Mouse (Mus musculus) cerebellum, postnatal 10 days (tissue): Measurements from ENCODE around the gene Ufc1.
A peak's percentile ranks its signal among the peaks of the same experiment; 100 is the strongest.

ENCODE experiments used
- DNase-seq, 2 experiments: peaks; one replicate each; pipeline ENCODE4 v3.0.0; 2021; ENCODE audit warnings: mixed read lengths in 2 of 2

Gene Ufc1

GRCm38 (mm10) chr1:171286517-171286916 is 8.3 kb downstream of the Ufc1 start:
- peak; percentile 31 for DNase-seq

DNA sequence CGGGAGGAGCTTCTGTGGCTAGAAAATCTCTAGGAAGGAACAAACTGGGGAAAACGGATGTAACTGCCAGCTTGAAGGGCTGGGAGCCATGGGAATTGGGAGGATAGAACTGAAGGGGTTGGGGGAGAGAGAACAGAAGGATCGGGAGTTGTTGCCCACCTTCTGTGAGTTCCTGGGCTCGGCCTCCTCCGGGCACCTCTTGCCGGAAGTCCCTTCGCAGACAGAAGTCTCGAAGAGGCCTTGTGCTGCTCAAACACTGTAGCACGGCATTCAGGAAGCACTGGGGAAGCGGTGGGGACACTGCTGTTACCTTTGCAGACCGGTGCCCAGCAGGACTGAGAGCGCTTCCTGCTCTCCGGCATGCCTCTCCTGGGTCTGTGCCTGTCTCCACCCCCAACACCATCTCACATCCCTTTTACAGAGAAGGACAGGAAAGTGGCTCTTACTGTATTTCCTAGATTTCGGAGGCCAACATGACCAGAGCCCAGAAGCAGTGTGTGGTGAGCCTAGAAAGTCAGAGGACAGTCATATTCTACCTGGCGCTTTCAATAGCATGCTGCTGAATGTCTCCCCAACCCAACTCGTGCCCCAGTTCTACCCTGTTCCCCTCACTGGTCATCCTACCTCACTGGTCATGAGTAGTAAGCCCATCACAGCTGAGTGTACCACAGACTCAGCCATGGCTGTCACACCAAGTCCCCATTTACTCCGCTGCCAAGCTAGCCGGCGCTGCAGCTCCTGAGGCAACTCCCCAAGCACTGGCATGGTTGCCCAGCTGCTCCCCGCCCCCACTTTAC is 9.5 kb downstream of the Ufc1 start:
- peak; percentile 3 to 5 for DNase-seq

GRCm38 (mm10) chr1:171284491-171284890 is 10.3 kb downstream of the Ufc1 start:
- peak in 1 of 2 experiments; percentile 6 for DNase-seq

DNA sequence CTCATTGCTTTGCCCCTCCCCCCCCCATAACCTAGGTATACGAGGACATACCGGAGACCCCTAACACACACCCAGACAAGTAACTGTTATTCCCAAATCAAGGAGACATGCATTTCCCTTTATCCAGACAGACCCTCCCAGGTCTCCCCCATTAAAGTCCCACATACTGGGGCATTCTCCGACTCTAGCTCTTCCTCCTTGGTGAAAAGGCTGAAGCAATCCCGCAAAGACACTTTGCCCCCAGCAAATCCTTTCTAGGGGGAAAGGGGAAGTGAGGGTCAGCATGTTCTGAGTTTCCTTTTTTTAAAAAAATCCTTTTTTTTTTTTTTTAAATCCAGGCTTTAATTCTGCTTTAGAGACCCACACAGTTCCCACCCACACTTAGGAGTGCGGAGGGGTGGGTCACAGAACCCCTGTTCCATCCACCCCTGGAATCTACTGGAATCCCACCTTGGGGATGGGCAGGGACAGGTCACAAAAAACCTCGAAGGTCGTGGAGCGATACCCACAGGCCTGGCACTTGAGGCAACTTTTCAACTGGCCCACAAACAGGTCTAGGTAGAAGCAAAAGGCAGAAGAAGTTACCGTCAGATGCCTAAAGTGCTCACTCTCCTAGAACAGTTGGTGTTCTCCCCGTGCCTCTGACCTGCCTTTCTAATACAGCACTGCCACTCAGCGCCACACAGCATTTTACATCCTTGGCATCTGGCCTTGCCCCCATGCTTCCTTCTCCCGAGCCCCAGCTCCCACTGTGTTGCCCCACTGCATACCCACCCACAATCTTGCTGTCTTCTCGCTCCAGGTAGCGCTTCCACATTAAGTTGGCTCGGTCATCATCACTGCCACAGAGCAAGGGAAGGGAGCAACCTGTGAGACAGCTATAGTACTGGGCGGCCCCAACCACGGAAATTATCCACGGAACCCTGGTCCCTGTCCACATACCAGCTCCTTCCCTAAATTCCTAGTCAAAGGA is 11.3 kb downstream of the Ufc1 start:
- DNase-seq: peak in 1 of 2 experiments; percentile 12

DNA sequence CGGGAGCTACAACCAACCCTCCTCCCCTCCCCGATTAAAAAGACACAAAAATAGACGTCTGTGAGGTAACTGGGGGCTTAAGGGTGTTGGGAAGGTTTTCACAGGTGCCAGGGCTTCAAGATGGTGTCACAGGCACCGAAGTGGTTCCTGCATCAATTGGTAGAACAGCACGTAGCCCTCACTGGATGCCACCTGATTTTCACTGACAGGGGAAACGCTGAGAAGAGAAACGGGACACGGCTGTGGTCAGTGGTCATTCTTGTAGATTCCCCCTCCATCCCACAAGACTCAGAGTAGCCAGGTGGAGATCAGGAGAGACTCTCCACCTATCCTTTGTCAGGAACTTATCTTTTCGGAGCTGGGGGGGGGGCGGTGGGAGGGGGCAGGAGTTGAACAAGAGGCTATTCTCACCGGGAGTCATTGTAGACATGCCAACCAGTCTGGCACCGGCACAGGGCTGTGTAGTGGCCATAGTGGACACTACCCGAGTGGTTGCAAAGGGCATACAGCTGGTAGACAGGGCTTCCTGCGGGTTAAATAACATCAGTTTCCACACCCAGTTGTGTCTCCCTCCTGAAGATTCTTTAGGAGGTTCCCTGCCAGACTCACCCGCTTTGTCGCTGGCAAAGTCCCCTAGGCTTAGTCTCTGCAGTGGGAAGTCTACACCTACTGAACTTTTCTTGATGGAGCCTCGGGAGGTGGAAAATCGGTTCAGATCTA is 12.6 kb downstream of the Ufc1 start:
- DNase-seq: peak; percentile 25 to 32

GRCm38 (mm10) chr1:171281528-171281923 is 13.3 kb downstream of the Ufc1 start:
- DNase-seq: peak; percentile 86 to 87

DNA sequence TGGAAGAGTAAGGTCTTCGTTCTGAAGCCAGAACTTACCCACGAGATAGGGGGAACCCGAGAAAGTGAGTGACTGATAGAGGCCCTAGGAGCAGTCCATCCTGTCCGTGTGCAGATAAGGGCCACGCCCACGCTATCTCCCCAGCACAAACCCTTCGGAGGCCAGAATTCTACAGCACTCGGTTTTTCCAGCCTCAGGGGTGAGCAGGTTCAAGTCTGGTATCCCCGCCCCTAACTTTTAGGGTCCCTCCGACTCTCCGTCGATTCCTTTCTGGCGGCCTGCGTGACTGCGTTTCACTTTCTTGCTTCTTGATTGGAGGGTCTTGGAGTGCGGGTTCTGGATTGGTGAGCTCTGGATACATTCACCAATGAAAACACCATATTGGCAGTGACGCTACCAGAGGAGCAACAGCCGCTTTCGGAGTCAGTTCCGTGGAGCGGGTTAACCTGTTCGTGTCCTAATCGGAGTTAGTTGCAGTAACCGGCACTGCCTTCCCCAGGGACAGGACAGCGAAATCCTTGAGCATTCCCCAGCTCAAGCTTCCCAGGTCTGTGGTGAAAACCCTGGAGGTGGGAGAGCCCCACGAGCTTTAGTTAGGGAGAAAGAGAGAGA is 13.8 kb downstream of the Ufc1 start, which contains the start of gene Ppox:
Ppox (minus strand) TSS at position 271 of the 612 bp plus-strand sequence.
- DNase-seq: peak; percentile 93

DNA sequence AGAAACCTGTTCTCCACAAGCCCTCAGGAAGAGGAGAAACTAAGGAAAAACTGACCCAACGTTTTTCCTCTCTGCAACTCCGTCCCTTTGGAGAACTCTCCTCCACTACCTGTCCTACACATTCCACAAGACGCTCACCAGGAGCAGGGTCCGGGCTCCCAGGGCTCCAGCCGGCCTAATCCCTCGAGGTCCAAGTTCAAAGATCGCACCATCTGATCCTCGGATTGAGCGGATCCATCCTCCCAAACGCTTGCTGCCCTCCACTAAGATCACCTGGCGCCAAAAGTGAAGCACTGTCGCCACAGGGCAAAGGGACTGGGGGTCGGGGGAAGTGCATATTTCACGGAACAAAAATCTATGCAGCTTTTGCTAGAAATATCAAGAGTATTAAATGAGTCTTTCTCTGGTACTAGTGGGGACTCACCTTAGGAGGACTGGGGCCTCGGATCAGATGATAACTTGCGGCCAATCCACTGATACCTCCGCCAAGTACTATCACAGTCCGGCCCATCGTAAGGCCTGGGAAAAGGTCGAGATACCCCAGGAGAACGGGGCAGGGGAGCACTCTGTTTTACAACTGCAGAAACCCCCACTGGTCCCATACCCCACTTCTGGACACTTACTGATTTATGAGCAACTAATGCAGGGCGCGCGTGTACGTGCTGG is 14.4 kb downstream of the Ufc1 start:
- peak; percentile 14 to 48 for DNase-seq

GRCm38 (mm10) chr1:171279721-171280120 is 15.1 kb downstream of the Ufc1 start:
- peak in 1 of 2 experiments; percentile 10 for DNase-seq

- peak in 1 of 2 experiments; percentile 5 for DNase-seq
These were observed 15.7 kb downstream of the Ufc1 start for GRCm38 (mm10) chr1:171279012-171279705.

DNA sequence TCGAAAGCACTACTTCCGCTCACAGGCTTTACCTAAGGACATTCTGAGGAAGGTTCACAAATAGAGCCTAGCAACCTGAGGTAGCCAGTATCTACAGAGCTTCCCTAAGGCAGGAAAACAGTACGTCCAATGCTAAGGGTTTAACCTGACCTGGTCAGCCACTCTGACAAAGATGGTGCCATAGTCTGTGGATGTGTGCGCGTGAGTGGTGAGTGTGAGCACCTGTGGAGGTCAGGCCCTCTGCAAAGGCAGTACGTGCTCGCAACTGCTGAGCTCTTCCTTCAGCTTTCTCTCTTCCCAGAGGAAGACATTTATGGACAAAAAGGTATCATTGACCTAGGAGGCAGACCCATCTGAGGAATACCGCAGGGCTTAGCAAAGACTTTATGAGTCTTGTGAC is 16.4 kb downstream of the Ufc1 start:
- no peak for DNase-seq

DNA sequence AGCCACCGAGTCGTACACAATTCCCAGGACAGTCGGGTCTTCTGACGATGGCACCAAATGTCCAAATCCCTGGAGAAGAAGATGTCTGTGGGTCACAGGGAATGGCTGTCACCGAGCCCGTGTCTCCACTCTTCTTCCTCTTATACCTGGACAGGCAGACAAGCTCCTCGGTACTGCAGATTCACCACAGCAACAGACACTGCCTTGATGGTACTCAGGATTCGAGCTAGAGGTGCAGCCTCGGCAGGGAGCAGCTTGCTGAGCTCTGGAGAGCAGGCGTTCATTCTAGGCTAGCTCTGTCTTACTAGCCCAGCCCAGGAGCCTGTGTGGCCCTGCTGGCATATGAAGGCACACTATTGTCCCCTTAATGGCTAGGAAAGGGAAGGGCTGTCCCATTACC is 17.1 kb downstream of the Ufc1 start:
- DNase-seq: no peak

GRCm38 (mm10) chr1:171276110-171276748 is 18.6 kb downstream of the Ufc1 start:
- peak in 1 of 2 experiments; percentile 22 for DNase-seq

GRCm38 (mm10) chr1:171275144-171275734 is 19.6 kb downstream of the Ufc1 start:
- no peak for DNase-seq

DNA sequence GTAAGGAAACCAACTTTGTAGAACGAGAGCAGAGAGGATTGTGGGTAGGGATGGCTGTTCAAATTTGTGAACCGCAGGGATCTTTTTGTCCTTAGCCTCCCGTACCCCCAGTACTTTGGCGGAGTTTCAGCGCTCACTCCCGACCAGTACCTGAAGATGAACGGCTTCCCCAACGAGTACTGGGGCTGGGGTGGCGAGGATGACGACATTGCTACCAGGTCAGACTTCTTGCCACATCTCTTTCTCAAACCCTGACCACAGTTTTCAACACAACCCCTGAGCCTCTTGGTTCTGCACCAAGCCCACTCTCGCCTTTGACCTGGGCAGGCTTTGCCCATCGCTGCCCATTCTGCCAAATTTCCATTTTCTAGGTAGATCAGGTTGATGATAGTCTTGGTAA is 20.7 kb downstream of the Ufc1 start:
- DNase-seq: no peak

GRCm38 (mm10) chr1:171272086-171272485 is 22.7 kb downstream of the Ufc1 start:
- no peak for DNase-seq

- no peak for DNase-seq
These were observed 23.2 kb downstream of the Ufc1 start for GRCm38 (mm10) chr1:171271622-171272021.

GRCm38 (mm10) chr1:171271196-171271595 is 23.6 kb downstream of the Ufc1 start:
- DNase-seq: peak in 1 of 2 experiments; percentile 24

DNA sequence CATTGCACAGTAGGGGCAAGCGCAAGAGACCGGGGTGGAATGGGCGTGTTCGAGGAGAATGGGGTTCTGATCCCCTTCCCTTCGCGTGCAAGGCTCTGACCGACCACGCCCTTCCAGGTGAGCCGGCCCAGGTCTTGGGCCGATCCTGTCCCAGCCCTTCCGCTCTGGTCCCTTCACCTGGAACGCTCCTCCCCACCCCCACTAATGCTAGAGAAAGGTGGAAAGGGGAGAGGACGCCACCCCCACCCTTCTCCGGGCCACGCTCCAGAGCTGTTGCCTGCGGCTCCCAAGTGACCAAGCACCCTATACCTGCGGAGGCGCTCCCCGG is 24.3 kb downstream of the Ufc1 start:
- DNase-seq: peak; percentile 68 to 71
